Mouse (Mus musculus) forebrain, embryonic 16.5 days (tissue): ENCODE results near the gene Actg1. TPM values are rescaled to one million over a fixed set of nuclear protein-coding genes. Genes with fewer than 3 reads are reported as not detected.

Experiments
- ATAC-seq: fragments of 200-750 bp; cut with Nextera tagmentation; 2 replicates; pipeline ENCODE4 v1.8.0; 2017; ENCODE audit warnings: mild to moderate bottlenecking, moderate library complexity
- H3K27ac ChIP-seq: fragments of 300-500 bp; sonication (generic); 2 replicates; pipeline ENCODE4 v1.5.1; 2014; ENCODE audit warnings: low read length, control low read depth
- H3K27me3 ChIP-seq: fragments of 300-500 bp; sonication (generic); replicated peaks from 2 replicates; pipeline ENCODE4 v1.6.1; 2014; ENCODE audit warnings: low read length; ENCODE audit not compliant: control insufficient read depth, insufficient read depth
- H3K36me3 ChIP-seq: fragments of 300-500 bp; sonication (generic); 2 replicates; pipeline ENCODE4 v1.6.1; 2014; ENCODE audit not compliant: control insufficient read depth, insufficient read depth
- H3K4me1 ChIP-seq: fragments of 300-500 bp; sonication (generic); replicated peaks from 2 replicates; pipeline ENCODE4 v1.6.1; 2014; ENCODE audit warnings: low read length; ENCODE audit not compliant: control insufficient read depth, insufficient read depth
- H3K4me2 ChIP-seq: fragments of 300-500 bp; sonication (generic); 2 replicates; pipeline ENCODE4 v1.6.1; 2014; ENCODE audit warnings: mild to moderate bottlenecking, low read length, control low read depth
- H3K4me3 ChIP-seq: fragments of 300-500 bp; sonication (generic); replicated peaks from 2 replicates; pipeline ENCODE4 v1.5.1; 2014; ENCODE audit warnings: mild to moderate bottlenecking, low read length, control low read depth
- H3K9ac ChIP-seq: fragments of 300-500 bp; sonication (generic); replicated peaks from 2 replicates; pipeline ENCODE4 v1.6.1; 2014; ENCODE audit warnings: low read depth, low read length, control low read depth
- H3K9me3 ChIP-seq: fragments of 300-500 bp; sonication (generic); 2 replicates; pipeline ENCODE4 v1.6.1; 2016; ENCODE audit warnings: low read length; ENCODE audit not compliant: control insufficient read depth
- WGBS: fragments of 180-500 bp; shearing (Covaris S2); extraction: QIAGEN DNeasy Blood & Tissue Kit; methylation state at CpG from one replicate; pipeline ENCODE4 v1.1.7; 2014; 5-methylcytosine and 5-hydroxymethylcytosine counted together
- polyA plus RNA-seq: library from polyadenylated mRNA; unstranded; fragments of >200 nt; fragmentation: Nextera tagmentation; extraction: Ambion mirVana; gene quantifications from 2 replicates; pipeline ENCODE4 v1.2.1, GENCODE M21; 2015

Gene Actg1
- polyA plus RNA-seq, 1 experiment from 2014 or later = 4,175 TPM

DNA sequence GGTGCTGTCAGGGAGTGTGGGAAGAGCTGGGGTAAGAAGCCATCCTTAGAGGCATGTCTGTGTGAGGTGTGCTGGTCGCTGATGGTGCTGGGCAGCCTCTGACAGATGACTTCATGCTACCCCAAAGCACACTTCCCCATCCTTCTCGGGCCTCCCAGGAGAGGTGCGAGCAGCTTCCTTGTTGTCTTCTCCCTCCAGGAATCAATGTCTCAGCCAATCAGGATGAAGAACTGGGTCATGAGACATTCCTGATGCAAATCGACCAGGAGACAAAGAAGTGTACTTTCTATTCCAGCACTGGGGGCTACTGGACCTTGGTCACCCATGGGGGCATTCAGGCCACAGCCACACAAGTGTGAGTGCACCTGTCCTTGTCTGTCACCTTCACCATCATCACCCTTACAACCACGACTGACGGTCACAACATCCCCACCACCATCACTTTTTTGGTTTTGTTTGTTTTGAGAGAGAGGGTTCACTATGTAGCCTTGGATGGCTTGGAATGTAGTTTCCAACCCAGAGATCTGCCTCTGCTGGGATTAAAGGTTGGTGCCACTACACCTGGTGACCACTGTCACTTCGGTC lies 18.2 kb upstream of the Actg1 start:
- Histone ChIP-seq H3K4me2 (no peak overlapping the region), H3K27ac (no peak overlapping the region), H3K27me3 (no peaks in the 10 kb centered on the region), H3K4me1 (peaks cover 13% of the 10 kb centered on the region), H3K4me3 (no peak overlapping the region), H3K9me3 (no peaks in the 10 kb centered on the region), H3K9ac (0 out of 2 replicates have a peak overlapping the region, but pooled peaks have one; percentile 8), H3K36me3 (peaks cover 5% of the 10 kb centered on the region; the same call in 1 of the 2 replicates)
- 34% methylated on average over 7 of the region's 7 CpGs for whole genome bisulfite sequencing
- ATAC-seq = peak; percentile 25

DNA sequence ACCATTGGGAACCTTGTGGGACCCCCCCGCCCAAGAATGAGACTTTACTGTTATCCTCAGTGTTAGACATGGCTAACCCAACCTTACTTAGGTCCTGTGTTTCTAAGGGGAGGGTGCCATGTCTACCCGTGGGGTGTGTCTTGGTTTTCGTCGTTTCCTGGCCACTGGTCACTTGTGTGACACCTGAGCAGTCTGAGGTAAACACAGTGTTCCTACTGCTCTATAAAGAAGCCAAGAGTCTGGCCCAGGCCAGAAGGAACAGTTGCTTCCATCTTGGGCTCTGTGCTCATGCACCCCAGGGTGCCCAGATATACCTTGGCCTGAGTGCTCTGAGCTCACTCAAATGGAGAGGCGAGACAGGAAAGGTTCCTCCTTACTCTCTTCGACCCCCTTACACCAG lies 14.5 kb upstream of the Actg1 start:
- peaks cover 31% of the 10 kb centered on the region for H3K4me1 ChIP-seq
- H3K27me3 ChIP-seq = no peaks in the 10 kb centered on the region
- H3K9ac ChIP-seq = no peak overlapping the region
- no peak overlapping the region for H3K27ac ChIP-seq
- H3K4me2 ChIP-seq = no peak overlapping the region
- no peak overlapping the region for H3K4me3 ChIP-seq
- no peaks in the 10 kb centered on the region for H3K9me3 ChIP-seq
- H3K36me3 ChIP-seq = no peaks in the 10 kb centered on the region
- 89% methylated on average over 6 of the region's 6 CpGs for WGBS
- no peak for ATAC-seq

GRCm38 (mm10) chr11:120361295-120361694 lies 13.0 kb upstream of the Actg1 start, which contains the start of gene Fscn2:
Fscn2 (plus strand) TSS chr11:120361534.
- Histone ChIP-seq H3K27ac (no peak within 1 kb of the TSS), H3K4me2 (no peak within 1 kb of the TSS), H3K9ac (no peak within 1 kb of the TSS), H3K36me3 (no peaks in the 10 kb centered on the region), H3K27me3 (no peaks in the 10 kb centered on the region), H3K4me3 (no peak within 1 kb of the TSS), H3K9me3 (no peaks in the 10 kb centered on the region), H3K4me1 (peaks cover 35% of the 10 kb centered on the region)
- no peak for ATAC-seq
- WGBS = 75% methylated on average over 10 of the region's 10 CpGs

- no peak for ATAC-seq
- peaks cover 30% of the 10 kb centered on the region for H3K4me1 ChIP-seq
- no peak overlapping the region for H3K4me3 ChIP-seq
- no peaks in the 10 kb centered on the region for H3K36me3 ChIP-seq
- no peak overlapping the region for H3K4me2 ChIP-seq
- H3K9ac ChIP-seq = no peak overlapping the region
- WGBS = 84% methylated on average over 5 of the region's 5 CpGs
- no peaks in the 10 kb centered on the region for H3K9me3 ChIP-seq
- no peak overlapping the region for H3K27ac ChIP-seq
- no peaks in the 10 kb centered on the region for H3K27me3 ChIP-seq
These were observed 12.4 kb upstream of the Actg1 start for GRCm38 (mm10) chr11:120360755-120361154.

- Histone ChIP-seq H3K4me2 (no peak overlapping the region), H3K9me3 (no peaks in the 10 kb centered on the region), H3K27ac (no peak overlapping the region), H3K36me3 (no peaks in the 10 kb centered on the region), H3K9ac (no peak overlapping the region), H3K4me3 (no peak overlapping the region), H3K4me1 (peaks cover 28% of the 10 kb centered on the region), H3K27me3 (no peaks in the 10 kb centered on the region)
- 75% methylated on average over 8 of the region's 8 CpGs for WGBS
- ATAC-seq = no peak
These were observed 11.7 kb upstream of the Actg1 start for GRCm38 (mm10) chr11:120360062-120360461.

GRCm38 (mm10) chr11:120359391-120359790 lies 11.0 kb upstream of the Actg1 start:
- Histone ChIP-seq H3K4me2 (no peak overlapping the region), H3K9ac (no peak overlapping the region), H3K36me3 (no peaks in the 10 kb centered on the region), H3K4me3 (no peak overlapping the region), H3K9me3 (no peaks in the 10 kb centered on the region), H3K27me3 (no peaks in the 10 kb centered on the region), H3K4me1 (peaks cover 28% of the 10 kb centered on the region), H3K27ac (no peak overlapping the region)
- 58% methylated on average over 6 of the region's 6 CpGs for WGBS
- no peak for ATAC-seq

GRCm38 (mm10) chr11:120357791-120358401 lies 9.6 kb upstream of the Actg1 start:
- peak; percentile 90 for ATAC-seq
- peak overlapping the region; percentile 34 for H3K4me2 ChIP-seq
- H3K9me3 ChIP-seq = no peaks in the 10 kb centered on the region
- no peak overlapping the region; the same call in 1 of the 2 replicates for H3K4me3 ChIP-seq
- 6% methylated on average over 10 of the region's 10 CpGs for WGBS
- H3K27ac ChIP-seq = peak overlapping the region; percentile 86
- no peaks in the 10 kb centered on the region for H3K36me3 ChIP-seq
- peaks cover 36% of the 10 kb centered on the region for H3K4me1 ChIP-seq
- peak overlapping the region; percentile 18 for H3K9ac ChIP-seq
- no peaks in the 10 kb centered on the region for H3K27me3 ChIP-seq

DNA sequence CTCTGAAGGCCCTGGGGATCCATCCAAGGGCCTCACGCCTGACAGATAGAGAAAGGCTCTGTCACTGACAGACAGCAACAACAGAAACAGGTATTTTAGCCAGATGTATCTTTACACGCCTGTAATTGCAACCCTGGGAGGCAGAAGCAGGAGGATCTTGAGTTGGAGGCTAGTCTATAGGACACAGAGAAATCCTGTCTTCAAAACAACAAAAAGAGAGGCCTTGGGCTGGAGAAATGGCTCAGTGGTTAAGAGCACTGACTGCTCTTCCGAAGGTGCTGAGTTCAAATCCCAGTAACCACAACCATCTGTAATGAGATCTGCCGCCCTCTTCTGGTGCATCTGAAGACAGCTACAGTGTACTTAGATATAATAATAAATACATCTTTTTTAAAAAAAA lies 8.6 kb upstream of the Actg1 start:
- H3K9ac ChIP-seq = no peak overlapping the region
- no peaks in the 10 kb centered on the region for H3K9me3 ChIP-seq
- no peak overlapping the region; the same call in 1 of the 2 replicates for H3K27ac ChIP-seq
- H3K4me1 ChIP-seq = peaks cover 42% of the 10 kb centered on the region
- ATAC-seq = no peak
- 92% methylated on average over 4 of the region's 4 CpGs for WGBS
- H3K4me2 ChIP-seq = no peak overlapping the region
- no peaks in the 10 kb centered on the region for H3K36me3 ChIP-seq
- H3K27me3 ChIP-seq = no peaks in the 10 kb centered on the region
- H3K4me3 ChIP-seq = no peak overlapping the region

GRCm38 (mm10) chr11:120356319-120356840 lies 8.0 kb upstream of the Actg1 start:
- WGBS = 83% methylated on average over 15 of the region's 15 CpGs
- no peak overlapping the region for H3K27ac ChIP-seq
- H3K4me3 ChIP-seq = no peak overlapping the region
- H3K4me1 ChIP-seq = peaks cover 42% of the 10 kb centered on the region
- H3K9ac ChIP-seq = no peak overlapping the region
- no peaks in the 10 kb centered on the region for H3K9me3 ChIP-seq
- H3K36me3 ChIP-seq = no peaks in the 10 kb centered on the region
- ATAC-seq = no peak
- no peaks in the 10 kb centered on the region for H3K27me3 ChIP-seq
- no peak overlapping the region for H3K4me2 ChIP-seq
